In the genomic region with DNA sequence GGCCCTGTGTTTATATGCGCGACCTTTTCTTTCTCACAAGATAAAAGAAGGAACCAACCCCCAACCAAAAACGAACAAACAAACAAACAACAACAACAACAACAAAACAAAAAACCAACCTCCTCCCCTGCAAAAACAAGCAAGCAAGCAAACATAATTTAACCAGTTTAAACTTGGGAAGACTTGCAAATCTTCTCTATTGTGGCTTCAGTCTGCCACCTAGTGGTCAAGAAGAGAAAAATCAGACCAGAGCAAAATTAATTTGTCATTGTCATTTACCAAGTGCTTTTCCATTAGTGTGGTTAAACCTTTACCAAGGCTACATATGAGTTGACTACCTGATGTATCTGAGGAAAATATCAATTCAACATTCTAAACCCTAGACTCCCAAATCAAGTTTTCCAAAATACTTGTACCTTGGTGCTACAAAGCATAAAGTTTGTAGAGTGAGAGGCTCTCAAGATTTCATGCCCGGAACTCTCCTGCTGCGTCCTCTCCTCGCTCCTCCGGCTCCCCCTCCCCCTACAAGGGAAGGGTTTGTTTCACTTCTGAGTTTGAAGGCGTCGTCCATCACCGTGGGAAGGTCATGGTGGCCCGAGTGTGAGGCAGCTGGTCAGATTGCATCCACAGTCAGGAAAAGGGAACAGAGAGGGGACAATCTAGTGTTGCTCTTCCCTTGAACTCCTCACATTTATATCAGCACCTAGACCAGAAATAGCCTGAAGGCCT, we compare ENCODE assay signal across 9 mouse cellular contexts. TPM values are rescaled to one million over a fixed set of nuclear protein-coding genes. Genes with fewer than 3 reads are reported as not detected.
DNase-seq lines count a peak whose midpoint lies in the region.
"Had no signal": no experiment of that assay in that cellular context is flagged by ENCODE, and none has a peak within 500 bp of the region (broad histone marks: within the 10 kb centered on the region; RNA-seq: fewer than 3 reads in every experiment).

No protein-coding gene starts in this region.

- DNase-seq in layer of hippocampus, adult 9-11 months: peak; percentile 24
- no peak for DNase-seq in layer of hippocampus, adult 11-12 months (ENCODE audit: low spot score)
- peak; percentile 51 for DNase-seq in MN1 (ENCODE audit: low spot score)
- DNase-seq in embryo, embryonic 11 days: peak; percentile 66
- peak; percentile 25 for DNase-seq in lung, postnatal 10 days
- DNase-seq in urinary bladder, adult 2 months (ENCODE audit: low spot score): no peak
- no peak for DNase-seq in frontal cortex, postnatal 10 days (ENCODE audit: low spot score in 2 of 2)
- DNase-seq in spleen, postnatal 4 days (ENCODE audit: low spot score in 2 of 2): no peak

RNA-seq across cellular contexts. Expression of a gene that starts 8.0 kb away (rescaled TPM):
- polyA plus RNA-seq in urinary bladder, adult 2 months (2012; rRNA removed): 1.3 and 2.5 TPM in 2 replicates

RNA-seq across cellular contexts. Expression of a gene that starts 10.8 kb away (rescaled TPM):
- 33.4 and 78.4 TPM in 2 replicates for polyA plus RNA-seq in urinary bladder, adult 2 months (2012; rRNA removed)
- polyA plus RNA-seq: erythroblast, embryonic 14.5 days had no signal

RNA-seq across cellular contexts. Expression of a gene that starts 28.3 kb away (rescaled TPM):
- polyA plus RNA-seq in urinary bladder, adult 2 months (2012; rRNA removed): 624 and 781 TPM in 2 replicates

Comparison
In these comparisons a context has a peak if more than half of its experiments do, and no peak if none do; other contexts are left out.
1. DNase-seq: peak in layer of hippocampus, adult 9-11 months (single experiment), MN1 (single experiment), embryo, embryonic 11 days (single experiment) and lung, postnatal 10 days (single experiment); none in layer of hippocampus, adult 11-12 months (single experiment), urinary bladder, adult 2 months (single experiment), frontal cortex, postnatal 10 days (0 of 2) and spleen, postnatal 4 days (0 of 2).